Mouse (Mus musculus): ENCODE results near the gene Gja5. TPM values are rescaled to one million over a fixed set of nuclear protein-coding genes. Genes with fewer than 3 reads are reported as not detected.
A peak's percentile ranks its signal among the peaks of the same experiment; 100 is the strongest.

Gja5 gene
- 2.9 and 3.6 TPM in 2 replicates for polyA plus RNA-seq (2015; fragmentation: Nextera tagmentation; extraction: Ambion mirVana)

- Histone ChIP-seq H3K27me3 (replicated peaks; ENCODE audit: control insufficient read depth, insufficient read depth, low read length) (peaks cover 9% of the 10 kb centered on the region; the same call in 1 of the 2 replicates), H3K27ac (ENCODE audit: low read length) (no peak within 1 kb of the TSS), H3K36me3 (ENCODE audit: control insufficient read depth, insufficient read depth) (no peaks in the 10 kb centered on the region), H3K4me2 (ENCODE audit: low read length) (peak within 1 kb of the TSS; percentile 60), H3K4me1 (replicated peaks; ENCODE audit: control insufficient read depth, insufficient read depth, low read length) (peaks cover 9% of the 10 kb centered on the region; the same call in 1 of the 2 replicates), H3K9ac (replicated peaks; ENCODE audit: low read depth, low read length) (peak within 1 kb of the TSS; percentile 75), H3K4me3 (replicated peaks; ENCODE audit: low read length) (peak within 1 kb of the TSS; percentile 60), H3K9me3 (ENCODE audit: control insufficient read depth, low read length) (no peaks in the 10 kb centered on the region)
- ATAC-seq, result 0 out of 2 replicates have a peak, but pooled peaks have one; percentile 7
- WGBS, result 11% methylated on average over 14 of the region's 14 CpGs
Observed at GRCm38 (mm10) chr3:96904393-96904792, at the start of gene Gja5. Gene Gja5, plus strand, starts transcription at chr3:96904693.

- no peak overlapping the region for H3K4me2 ChIP-seq (ENCODE audit: low read length)
- H3K27me3 ChIP-seq (replicated peaks; ENCODE audit: control insufficient read depth, insufficient read depth, low read length), result no peaks in the 10 kb centered on the region
- H3K4me3 ChIP-seq (replicated peaks; ENCODE audit: low read length), result no peak overlapping the region
- no peak overlapping the region for H3K9ac ChIP-seq (replicated peaks; ENCODE audit: low read depth, low read length)
- no peaks in the 10 kb centered on the region for H3K9me3 ChIP-seq (ENCODE audit: control insufficient read depth, low read length)
- 72% methylated on average over 3 of the region's 3 CpGs for WGBS
- H3K27ac ChIP-seq (ENCODE audit: low read length), result no peak overlapping the region
- no peaks in the 10 kb centered on the region for H3K4me1 ChIP-seq (replicated peaks; ENCODE audit: control insufficient read depth, insufficient read depth, low read length)
- ATAC-seq, result no peak
- H3K36me3 ChIP-seq (ENCODE audit: control insufficient read depth, insufficient read depth), result no peaks in the 10 kb centered on the region
Observed at GRCm38 (mm10) chr3:96855833-96856232, 48.7 kb upstream of the Gja5 start.

DNA sequence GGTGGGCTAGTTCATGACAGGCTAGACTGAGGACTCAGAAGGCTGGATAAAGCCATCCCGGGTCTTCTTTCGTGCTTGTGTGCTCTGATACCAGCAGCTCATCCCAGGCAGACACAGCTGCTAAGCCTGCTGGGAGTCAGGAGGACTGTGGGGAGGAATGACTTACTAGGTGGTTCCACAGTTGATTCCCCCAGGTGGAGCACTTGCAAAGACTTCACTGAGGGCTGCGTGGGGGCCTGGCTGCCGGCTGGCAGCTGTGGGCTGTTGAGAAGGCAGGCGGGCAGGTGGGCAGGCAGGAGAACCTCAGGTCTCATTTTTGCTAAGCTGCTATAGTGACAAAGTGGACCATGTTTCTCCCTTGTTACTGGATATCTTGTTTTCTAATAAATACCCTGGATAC is 44.0 kb upstream of the Gja5 start:
- Histone ChIP-seq H3K9me3 (ENCODE audit: control insufficient read depth, low read length) (no peaks in the 10 kb centered on the region), H3K27ac (ENCODE audit: low read length) (no peak overlapping the region), H3K4me1 (replicated peaks; ENCODE audit: control insufficient read depth, insufficient read depth, low read length) (no peaks in the 10 kb centered on the region), H3K27me3 (replicated peaks; ENCODE audit: control insufficient read depth, insufficient read depth, low read length) (no peaks in the 10 kb centered on the region), H3K9ac (replicated peaks; ENCODE audit: low read depth, low read length) (no peak overlapping the region), H3K36me3 (ENCODE audit: control insufficient read depth, insufficient read depth) (no peaks in the 10 kb centered on the region), H3K4me3 (replicated peaks; ENCODE audit: low read length) (no peak overlapping the region), H3K4me2 (ENCODE audit: low read length) (no peak overlapping the region)
- WGBS, result 91% methylated on average over 5 of the region's 5 CpGs
- ATAC-seq, result no peak

DNA sequence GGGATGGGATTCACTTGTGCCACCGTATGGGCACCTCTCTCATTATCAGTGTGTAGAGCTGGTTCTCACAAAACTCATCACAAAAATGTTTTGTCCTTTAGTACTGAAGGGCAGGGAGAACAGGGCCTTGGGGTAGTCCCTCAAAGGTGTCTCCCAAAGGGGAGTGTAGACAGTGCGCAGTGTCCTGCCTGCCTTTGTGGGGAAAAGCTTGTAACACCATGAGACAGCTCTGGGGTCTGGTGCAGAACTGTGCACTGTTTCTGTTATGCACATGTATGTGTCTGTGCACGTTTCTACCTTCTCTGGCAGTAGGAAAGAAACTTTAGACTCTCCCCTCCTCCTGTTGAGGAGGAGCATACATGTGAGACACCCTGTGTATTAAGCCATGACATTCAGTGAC is 36.6 kb upstream of the Gja5 start:
- no peaks in the 10 kb centered on the region for H3K27me3 ChIP-seq (replicated peaks; ENCODE audit: control insufficient read depth, insufficient read depth, low read length)
- WGBS, result 88% methylated on average over 3 of the region's 3 CpGs

DNA sequence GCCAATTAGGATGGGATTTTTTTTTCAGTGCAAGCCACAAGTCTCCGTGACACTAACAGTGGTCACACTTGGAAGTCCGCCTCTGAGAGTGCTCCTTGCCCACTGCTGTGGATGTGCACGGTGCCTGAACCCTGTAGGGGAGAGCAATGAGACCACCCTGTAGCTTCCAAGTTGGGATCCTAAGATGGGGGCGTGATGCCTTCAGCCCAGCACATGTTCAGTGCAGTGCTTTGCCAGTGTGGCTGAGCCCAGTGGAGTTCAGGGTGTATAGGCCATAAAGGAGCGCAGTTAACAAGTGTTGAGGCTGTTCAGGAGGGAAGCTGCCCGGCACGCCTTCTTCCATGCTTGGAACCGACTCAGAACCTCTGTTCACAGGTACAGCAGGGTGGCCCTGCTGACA is 35.9 kb upstream of the Gja5 start:
- ATAC-seq, result no peak
- H3K27me3 ChIP-seq (replicated peaks; ENCODE audit: control insufficient read depth, insufficient read depth, low read length), result no peaks in the 10 kb centered on the region
- H3K4me1 ChIP-seq (replicated peaks; ENCODE audit: control insufficient read depth, insufficient read depth, low read length), result no peaks in the 10 kb centered on the region
- H3K36me3 ChIP-seq (ENCODE audit: control insufficient read depth, insufficient read depth), result peaks cover 27% of the 10 kb centered on the region
- H3K27ac ChIP-seq (ENCODE audit: low read length), result no peak overlapping the region
- H3K9me3 ChIP-seq (ENCODE audit: control insufficient read depth, low read length), result no peaks in the 10 kb centered on the region
- 95% methylated on average over 8 of the region's 8 CpGs for WGBS
- H3K4me2 ChIP-seq (ENCODE audit: low read length), result no peak overlapping the region
- H3K4me3 ChIP-seq (replicated peaks; ENCODE audit: low read length), result no peak overlapping the region
- H3K9ac ChIP-seq (replicated peaks; ENCODE audit: low read depth, low read length), result no peak overlapping the region

More for the DNA sequence above, 36.6 kb upstream of the Gja5 start:
- Histone ChIP-seq H3K4me1 (replicated peaks; ENCODE audit: control insufficient read depth, insufficient read depth, low read length) (no peaks in the 10 kb centered on the region), H3K9ac (replicated peaks; ENCODE audit: low read depth, low read length) (no peak overlapping the region), H3K4me3 (replicated peaks; ENCODE audit: low read length) (no peak overlapping the region), H3K27ac (ENCODE audit: low read length) (no peak overlapping the region), H3K36me3 (ENCODE audit: control insufficient read depth, insufficient read depth) (peaks cover 22% of the 10 kb centered on the region), H3K4me2 (ENCODE audit: low read length) (no peak overlapping the region), H3K9me3 (ENCODE audit: control insufficient read depth, low read length) (no peaks in the 10 kb centered on the region)
- no peak for ATAC-seq

GRCm38 (mm10) chr3:96869091-96869490 is 35.4 kb upstream of the Gja5 start:
- Histone ChIP-seq H3K9ac (replicated peaks; ENCODE audit: low read depth, low read length) (no peak overlapping the region), H3K36me3 (ENCODE audit: control insufficient read depth, insufficient read depth) (peaks cover 31% of the 10 kb centered on the region), H3K4me1 (replicated peaks; ENCODE audit: control insufficient read depth, insufficient read depth, low read length) (no peaks in the 10 kb centered on the region), H3K27me3 (replicated peaks; ENCODE audit: control insufficient read depth, insufficient read depth, low read length) (no peaks in the 10 kb centered on the region), H3K27ac (ENCODE audit: low read length) (no peak overlapping the region), H3K4me2 (ENCODE audit: low read length) (no peak overlapping the region), H3K4me3 (replicated peaks; ENCODE audit: low read length) (no peak overlapping the region), H3K9me3 (ENCODE audit: control insufficient read depth, low read length) (no peaks in the 10 kb centered on the region)
- WGBS, result 93% methylated on average over 7 of the region's 7 CpGs
- no peak for ATAC-seq

GRCm38 (mm10) chr3:96870270-96870669 is 34.2 kb upstream of the Gja5 start:
- Histone ChIP-seq H3K4me1 (replicated peaks; ENCODE audit: control insufficient read depth, insufficient read depth, low read length) (no peaks in the 10 kb centered on the region), H3K9ac (replicated peaks; ENCODE audit: low read depth, low read length) (no peak overlapping the region), H3K27ac (ENCODE audit: low read length) (no peak overlapping the region), H3K9me3 (ENCODE audit: control insufficient read depth, low read length) (no peaks in the 10 kb centered on the region), H3K4me2 (ENCODE audit: low read length) (no peak overlapping the region), H3K27me3 (replicated peaks; ENCODE audit: control insufficient read depth, insufficient read depth, low read length) (no peaks in the 10 kb centered on the region), H3K4me3 (replicated peaks; ENCODE audit: low read length) (no peak overlapping the region), H3K36me3 (ENCODE audit: control insufficient read depth, insufficient read depth) (peaks cover 31% of the 10 kb centered on the region)
- no peak for ATAC-seq
- 94% methylated on average over 2 of the region's 2 CpGs for WGBS

GRCm38 (mm10) chr3:96871070-96871469 is 33.4 kb upstream of the Gja5 start:
- no peaks in the 10 kb centered on the region for H3K4me1 ChIP-seq (replicated peaks; ENCODE audit: control insufficient read depth, insufficient read depth, low read length)
- H3K9ac ChIP-seq (replicated peaks; ENCODE audit: low read depth, low read length), result no peak overlapping the region
- peaks cover 31% of the 10 kb centered on the region for H3K36me3 ChIP-seq (ENCODE audit: control insufficient read depth, insufficient read depth)
- 89% methylated on average over 8 of the region's 8 CpGs for WGBS
- H3K27ac ChIP-seq (ENCODE audit: low read length), result no peak overlapping the region
- ATAC-seq, result no peak
- no peaks in the 10 kb centered on the region for H3K27me3 ChIP-seq (replicated peaks; ENCODE audit: control insufficient read depth, insufficient read depth, low read length)
- no peaks in the 10 kb centered on the region for H3K9me3 ChIP-seq (ENCODE audit: control insufficient read depth, low read length)
- H3K4me3 ChIP-seq (replicated peaks; ENCODE audit: low read length), result no peak overlapping the region
- no peak overlapping the region for H3K4me2 ChIP-seq (ENCODE audit: low read length)

- peaks cover 31% of the 10 kb centered on the region for H3K36me3 ChIP-seq (ENCODE audit: control insufficient read depth, insufficient read depth)
- no peak for ATAC-seq
Observed at GRCm38 (mm10) chr3:96872501-96872900, 32.0 kb upstream of the Gja5 start.

More at GRCm38 (mm10) chr3:96872501-96872900, 32.0 kb upstream of the Gja5 start:
- 95% methylated on average over 8 of the region's 8 CpGs for WGBS
- Histone ChIP-seq H3K4me1 (replicated peaks; ENCODE audit: control insufficient read depth, insufficient read depth, low read length) (no peaks in the 10 kb centered on the region), H3K9ac (replicated peaks; ENCODE audit: low read depth, low read length) (no peak overlapping the region), H3K9me3 (ENCODE audit: control insufficient read depth, low read length) (no peaks in the 10 kb centered on the region), H3K27me3 (replicated peaks; ENCODE audit: control insufficient read depth, insufficient read depth, low read length) (no peaks in the 10 kb centered on the region), H3K27ac (ENCODE audit: low read length) (no peak overlapping the region), H3K4me3 (replicated peaks; ENCODE audit: low read length) (no peak overlapping the region), H3K4me2 (ENCODE audit: low read length) (no peak overlapping the region)
